11 mouse cellular contexts compared by ENCODE assay signal in the genomic region with DNA sequence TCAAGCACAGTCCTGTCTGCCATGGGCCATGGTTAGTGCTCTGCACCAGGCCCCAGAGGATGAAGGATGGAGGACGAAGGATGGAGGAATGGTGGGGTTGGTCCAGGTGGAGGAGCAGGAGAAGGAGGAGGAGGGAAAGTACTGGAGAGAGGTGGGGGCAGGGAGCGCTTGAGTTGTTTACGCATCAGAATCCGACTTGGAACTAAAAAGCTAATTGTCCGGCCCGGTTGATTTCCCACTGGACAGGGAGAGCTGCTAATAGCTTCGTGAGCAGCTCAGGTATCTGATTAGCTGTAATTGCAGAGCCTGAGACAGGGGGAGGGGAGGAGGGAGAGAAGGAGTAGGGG. TPM values are rescaled to one million over a fixed set of nuclear protein-coding genes. Genes with fewer than 3 reads are reported as not detected.
DNase-seq lines count a peak whose midpoint lies in the region; ATAC-seq lines count a peak whose summit lies in the region.
"Had no signal": no experiment of that assay in that cellular context is flagged by ENCODE, and none has a peak within 500 bp of the region (broad histone marks: within the 10 kb centered on the region; RNA-seq: fewer than 3 reads in every experiment).

No protein-coding gene starts in this region.

- H3K4me1 ChIP-seq in kidney, embryonic 16.5 days (ENCODE audit: insufficient read depth, low read length) = peaks cover 26% of the 10 kb centered on the region
- peaks cover 36% of the 10 kb centered on the region for H3K4me1 ChIP-seq in hindbrain, embryonic 12.5 days
- peaks cover 31% of the 10 kb centered on the region for H3K4me1 ChIP-seq in midbrain, embryonic 12.5 days

- peak overlapping the region; percentile 34 for H3K27ac ChIP-seq in kidney, embryonic 16.5 days (ENCODE audit: low read length)
- H3K27ac ChIP-seq in hindbrain, embryonic 12.5 days = peak overlapping the region; percentile 74
- H3K27ac ChIP-seq in midbrain, embryonic 12.5 days (replicated peaks) = peak overlapping the region; percentile 67
- H3K27ac ChIP-seq: liver, embryonic 12.5 days; macrophage had no signal

- no peak overlapping the region for H3K4me2 ChIP-seq in kidney, embryonic 16.5 days (replicated peaks; ENCODE audit: low read depth, low read length)
- H3K4me2 ChIP-seq in hindbrain, embryonic 12.5 days (replicated peaks) = 0 out of 2 replicates have a peak overlapping the region, but pooled peaks have one; percentile 21
- peak overlapping the region; percentile 30 for H3K4me2 ChIP-seq in midbrain, embryonic 12.5 days (replicated peaks)
- H3K4me2 ChIP-seq: liver, embryonic 12.5 days had no signal

- H3K27me3 ChIP-seq in kidney, embryonic 16.5 days (ENCODE audit: insufficient read depth, low read length) = peaks cover 27% of the 10 kb centered on the region
- peaks cover 92% of the 10 kb centered on the region for H3K27me3 ChIP-seq in hindbrain, embryonic 12.5 days
- peaks cover 85% of the 10 kb centered on the region for H3K27me3 ChIP-seq in midbrain, embryonic 12.5 days

- H3K9me3 ChIP-seq in kidney, embryonic 16.5 days (ENCODE audit: low read length) = no peaks in the 10 kb centered on the region
- H3K9me3 ChIP-seq in hindbrain, embryonic 12.5 days (replicated peaks) = no peaks in the 10 kb centered on the region
- H3K9me3 ChIP-seq in midbrain, embryonic 12.5 days = no peaks in the 10 kb centered on the region
- H3K9me3 ChIP-seq: liver, embryonic 12.5 days had no signal

- no peak for DNase-seq in kidney, adult 11 months
- DNase-seq in cerebellum, postnatal 36 days = no peak
- DNase-seq in thymus, postnatal 0 days (ENCODE audit: low spot score) = no peak
- no peak for DNase-seq in left cerebral cortex, adult 11 months (ENCODE audit: low spot score)
- DNase-seq in urinary bladder, adult 18-20 months (ENCODE audit: low spot score in 2 of 2) = no peak
- DNase-seq: B cell, adult 2 months had no signal

- no peak for ATAC-seq in kidney, embryonic 16.5 days (ENCODE audit: low FRiP score, low TSS enrichment)
- peak; percentile 35 for ATAC-seq in hindbrain, embryonic 12.5 days (ENCODE audit: low FRiP score)
- ATAC-seq in midbrain, embryonic 12.5 days (ENCODE audit: low FRiP score, low read depth) = 0 out of 2 replicates have a peak, but pooled peaks have one; percentile 50
- ATAC-seq: liver, embryonic 12.5 days had no signal

- H3K36me3 ChIP-seq in kidney, embryonic 16.5 days (ENCODE audit: insufficient read depth, low read length) = no peaks in the 10 kb centered on the region
- H3K36me3 ChIP-seq in hindbrain, embryonic 12.5 days = no peaks in the 10 kb centered on the region
- H3K36me3 ChIP-seq in midbrain, embryonic 12.5 days = no peaks in the 10 kb centered on the region
- H3K36me3 ChIP-seq: liver, embryonic 12.5 days had no signal

- WGBS in kidney, embryonic 16.5 days = 2% methylated on average over 7 of the region's 7 CpGs
- WGBS in hindbrain, embryonic 12.5 days = 8% methylated on average over 7 of the region's 7 CpGs
- 6% methylated on average over 7 of the region's 7 CpGs for WGBS in midbrain, embryonic 12.5 days

- no peak overlapping the region for H3K9ac ChIP-seq in kidney, embryonic 16.5 days (replicated peaks; ENCODE audit: low read length)
- no peak overlapping the region for H3K9ac ChIP-seq in hindbrain, embryonic 12.5 days
- 0 out of 2 replicates have a peak overlapping the region, but pooled peaks have one; percentile 6 for H3K9ac ChIP-seq in midbrain, embryonic 12.5 days (replicated peaks)
- H3K9ac ChIP-seq: liver, embryonic 12.5 days had no signal

- H3K4me3 ChIP-seq in kidney, embryonic 16.5 days (ENCODE audit: low read length) = no peak overlapping the region
- H3K4me3 ChIP-seq in hindbrain, embryonic 12.5 days = no peak overlapping the region
- no peak overlapping the region for H3K4me3 ChIP-seq in midbrain, embryonic 12.5 days
- H3K4me3 ChIP-seq: liver, embryonic 12.5 days had no signal

RNA-seq across cellular contexts. Expression of gene Micall2, which starts 53.5 kb away (rescaled TPM):
- polyA plus RNA-seq in kidney, embryonic 16.5 days (2015; fragmentation: Nextera tagmentation; extraction: Ambion mirVana) = 5.4 TPM in 2 replicates
- polyA plus RNA-seq in hindbrain, embryonic 12.5 days (2016; fragmentation: Nextera tagmentation; extraction: Ambion mirVana) = 8.2 and 8.6 TPM in 2 replicates
- polyA plus RNA-seq in midbrain, embryonic 12.5 days (2016; fragmentation: Nextera tagmentation; extraction: Ambion mirVana) = 7.8 and 8.4 TPM in 2 replicates
- polyA plus RNA-seq in thymus, postnatal 0 days (2015; fragmentation: Nextera tagmentation; extraction: Ambion mirVana) = 3.7 and 4.7 TPM in 2 replicates
